Mouse (Mus musculus) right cerebral cortex, adult 18-20 months (tissue): ENCODE measurements around the gene Evi5.

ENCODE experiments used
- DNase-seq: peaks from one replicate; pipeline ENCODE4 v3.0.0; 2022; ENCODE audit warnings: mixed read lengths

The Evi5 gene

GRCm38 (mm10) chr5:107869701-107870100 lies 5.2 kb downstream of the Evi5 start:
- no peak for DNase-seq

DNA sequence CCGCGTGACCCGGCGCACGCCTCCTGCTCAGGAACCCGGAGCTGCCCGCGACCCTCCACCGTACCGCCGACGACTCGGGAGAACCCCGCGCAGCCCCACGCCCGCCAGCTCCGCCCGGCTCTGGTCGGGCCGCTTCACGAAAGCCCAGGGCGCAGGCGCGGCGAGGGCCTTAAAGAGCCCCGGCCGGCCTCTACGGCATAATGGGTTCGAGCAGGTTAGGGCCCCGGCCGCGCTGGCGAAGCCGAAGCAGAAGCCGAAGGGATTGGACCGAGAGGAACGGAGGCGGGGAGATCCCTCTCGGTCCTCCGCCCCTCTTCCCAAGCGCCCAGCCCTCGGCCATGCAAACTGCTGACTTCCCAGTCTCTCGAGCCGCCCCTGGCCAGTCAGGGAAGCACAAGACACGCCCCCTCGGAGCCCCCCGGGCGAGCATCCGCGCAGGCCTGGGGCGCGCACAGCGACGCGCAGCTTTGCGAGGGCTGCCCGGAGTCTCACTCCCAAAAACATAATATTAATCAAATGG lies 5.9 kb downstream of the Evi5 start:
- DNase-seq, result peak; percentile 87

GRCm38 (mm10) chr5:107867970-107868904 lies 6.7 kb downstream of the Evi5 start:
- peak; percentile 37 for DNase-seq

GRCm38 (mm10) chr5:107866127-107867126 lies 8.5 kb downstream of the Evi5 start:
- DNase-seq, result no peak

DNA sequence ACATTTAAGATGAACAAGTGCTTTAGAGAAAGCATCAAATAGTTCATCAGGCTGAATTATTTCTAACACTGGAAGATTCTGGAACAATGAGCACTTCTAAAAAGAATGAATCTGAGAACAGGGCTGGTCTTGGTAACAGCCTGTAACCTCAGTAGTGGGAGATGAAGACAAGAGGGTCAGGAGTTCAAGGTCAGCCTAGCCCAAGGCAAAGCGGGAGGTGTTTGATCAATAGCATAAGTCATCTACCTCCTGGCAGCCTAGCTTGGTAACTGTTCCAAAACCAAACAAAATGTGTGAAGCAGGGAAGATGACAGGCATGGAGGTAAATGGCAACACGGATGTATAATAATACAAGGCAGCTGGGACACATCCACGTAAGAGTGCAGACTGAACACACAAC lies 10.9 kb downstream of the Evi5 start:
- no peak for DNase-seq

GRCm38 (mm10) chr5:107858963-107859362 lies 15.9 kb downstream of the Evi5 start:
- no peak for DNase-seq

DNA sequence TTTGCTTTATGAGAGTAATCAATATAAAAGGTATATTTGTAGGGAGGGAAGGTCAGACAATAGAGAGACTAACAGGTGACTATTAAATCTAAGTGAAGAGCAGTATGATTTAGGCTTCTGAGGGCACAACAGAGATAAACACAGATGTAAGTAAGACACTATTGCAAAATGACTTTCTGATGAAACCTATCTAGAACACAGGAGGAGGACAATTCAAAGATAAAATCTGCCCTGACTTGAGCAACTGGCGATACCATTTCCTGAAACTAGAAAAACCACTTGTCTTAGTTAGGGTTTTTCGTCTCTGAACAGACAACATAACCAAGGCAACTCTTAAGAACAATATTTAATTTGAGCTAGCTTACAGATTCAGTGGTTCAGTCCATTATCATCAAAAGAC lies 19.4 kb downstream of the Evi5 start:
- no peak for DNase-seq

- no peak for DNase-seq
Observed at GRCm38 (mm10) chr5:107854556-107854955, 20.4 kb downstream of the Evi5 start.

DNA sequence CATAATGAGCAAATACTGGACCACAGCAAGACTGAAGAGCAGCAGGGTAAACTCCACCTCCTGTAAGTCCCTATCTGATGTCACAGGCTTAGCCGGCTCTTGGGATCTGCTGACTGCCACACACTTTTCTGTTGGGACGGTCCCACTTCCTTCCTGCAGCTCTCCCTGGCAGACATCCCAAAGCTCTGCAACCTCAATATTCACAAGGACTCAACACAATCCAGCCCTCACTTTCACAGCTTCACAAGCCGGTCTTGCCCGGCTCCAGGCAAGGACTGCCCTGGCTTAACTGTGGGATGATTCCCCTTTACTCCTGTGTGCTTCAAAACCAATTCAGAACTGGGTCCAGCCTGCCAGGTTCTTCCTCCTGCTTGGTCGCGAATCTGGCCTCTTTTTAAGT lies 21.1 kb downstream of the Evi5 start:
- no peak for DNase-seq

GRCm38 (mm10) chr5:107848964-107849363 lies 25.9 kb downstream of the Evi5 start:
- DNase-seq, result no peak

DNA sequence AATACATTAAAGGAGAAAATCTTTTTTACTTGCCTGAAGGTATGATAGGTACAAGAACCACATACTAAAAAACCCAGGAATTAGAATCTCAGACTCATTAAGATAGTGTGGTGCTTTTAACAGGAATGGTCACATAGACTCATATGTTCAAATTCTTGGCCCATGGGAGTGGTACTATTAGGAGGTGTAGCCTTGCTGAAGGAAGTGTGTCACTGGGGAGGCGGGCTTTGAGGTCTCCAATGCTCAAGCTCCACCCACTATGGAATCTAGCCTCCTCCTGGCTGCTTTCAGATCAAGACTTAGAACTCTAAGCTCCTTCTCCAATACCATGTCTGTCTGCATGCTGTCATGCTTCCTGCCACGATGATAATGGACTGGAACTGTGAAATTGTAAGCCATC lies 27.1 kb downstream of the Evi5 start:
- DNase-seq, result no peak

DNA sequence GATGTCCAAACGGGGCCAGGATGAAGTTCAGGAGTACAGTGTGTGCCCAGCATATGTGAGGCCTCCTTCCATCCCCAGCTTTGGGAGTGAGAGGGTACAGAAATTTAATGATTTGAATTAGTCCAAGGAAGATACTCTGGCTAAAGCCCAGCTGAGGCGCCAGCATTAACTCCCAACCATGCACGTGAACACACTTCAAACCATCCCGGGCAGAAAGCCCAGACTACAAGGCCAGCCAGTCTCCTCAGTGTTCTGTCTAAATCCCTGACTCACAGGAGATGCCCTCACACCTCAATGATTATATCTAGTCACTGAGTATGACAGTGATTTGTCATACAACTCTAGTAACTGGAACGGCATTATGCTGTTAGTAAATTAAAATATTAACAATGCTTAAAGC lies 27.6 kb downstream of the Evi5 start:
- DNase-seq, result peak; percentile 23

DNA sequence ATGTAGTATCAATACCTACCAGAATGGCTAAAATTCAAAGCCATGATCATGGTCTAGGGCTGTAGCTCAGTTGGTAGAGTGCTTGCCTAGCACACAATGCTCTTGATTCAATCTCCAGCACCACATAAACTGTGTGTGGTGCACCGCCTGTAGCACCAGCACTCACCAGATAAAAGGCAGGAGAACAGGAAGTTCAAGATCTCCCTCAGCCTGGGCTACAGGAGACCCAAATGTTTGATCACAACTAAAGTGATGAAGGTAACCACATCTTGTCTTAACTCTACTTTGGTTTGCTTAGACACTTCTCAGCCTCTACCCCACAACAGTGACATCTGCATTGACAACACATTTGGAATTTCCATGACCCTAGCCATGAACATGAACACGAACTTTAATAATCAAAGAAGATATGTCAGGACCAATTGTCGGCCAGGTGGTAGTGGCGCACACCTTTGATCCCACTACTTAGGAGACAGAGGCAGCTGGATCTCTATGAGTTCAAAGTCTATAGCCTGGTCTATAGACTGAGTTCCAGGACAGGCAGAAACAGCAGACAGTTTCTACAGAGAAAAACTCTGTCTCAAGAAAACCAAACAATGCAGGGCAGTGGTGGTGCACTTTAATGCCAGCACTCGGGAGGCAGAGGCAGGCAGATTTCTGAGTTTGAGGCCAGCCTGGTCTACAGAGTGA lies 34.2 kb downstream of the Evi5 start:
- no peak for DNase-seq

- DNase-seq, result no peak
Observed at GRCm38 (mm10) chr5:107838891-107839644, 35.8 kb downstream of the Evi5 start.

DNA sequence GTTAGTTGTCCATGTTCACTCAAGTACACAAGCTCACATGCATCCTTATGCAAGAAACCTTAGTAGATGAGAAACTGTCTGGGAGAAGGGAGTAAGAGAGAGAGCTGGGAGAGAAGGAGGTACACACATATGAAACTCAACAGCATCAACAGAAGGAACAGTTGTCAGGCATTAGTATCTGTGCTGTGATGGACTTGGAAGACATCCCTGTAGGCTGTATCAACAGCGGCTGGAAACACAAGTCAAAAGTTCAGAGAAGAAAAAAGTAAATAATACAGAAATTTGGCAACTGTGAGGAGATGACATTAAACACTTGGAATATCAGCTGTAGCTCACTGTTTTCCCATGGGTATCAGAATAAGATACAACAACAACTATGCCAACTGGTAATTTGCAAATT lies 40.6 kb downstream of the Evi5 start:
- DNase-seq, result no peak

DNA sequence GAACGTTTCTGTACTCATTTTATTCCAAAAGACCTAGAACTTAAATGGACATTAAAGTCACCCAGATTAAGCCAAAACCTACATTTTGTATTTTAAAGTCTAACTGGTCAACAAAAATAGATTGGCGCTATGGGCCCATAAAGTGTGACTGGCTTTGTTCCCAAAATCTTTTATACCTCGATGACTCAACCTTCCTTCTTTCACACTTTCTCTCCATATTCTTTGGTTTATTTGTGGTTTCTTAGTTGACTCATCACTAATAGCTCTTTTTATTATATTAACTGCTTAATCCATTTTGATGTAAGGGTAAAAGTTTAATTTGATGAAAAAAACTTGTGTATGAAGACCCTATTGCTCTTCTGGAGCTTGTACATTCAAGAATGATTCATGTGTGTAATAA lies 43.6 kb downstream of the Evi5 start:
- no peak for DNase-seq

- no peak for DNase-seq
Observed at GRCm38 (mm10) chr5:107829998-107830560, 44.8 kb downstream of the Evi5 start, which contains the start of gene Ube2d2b. TSS of gene Ube2d2b (plus strand) at chr5:107830099.

GRCm38 (mm10) chr5:107822521-107822920 lies 52.4 kb downstream of the Evi5 start:
- no peak for DNase-seq

- DNase-seq, result no peak
Observed at GRCm38 (mm10) chr5:107814651-107815050, 60.3 kb downstream of the Evi5 start.

DNA sequence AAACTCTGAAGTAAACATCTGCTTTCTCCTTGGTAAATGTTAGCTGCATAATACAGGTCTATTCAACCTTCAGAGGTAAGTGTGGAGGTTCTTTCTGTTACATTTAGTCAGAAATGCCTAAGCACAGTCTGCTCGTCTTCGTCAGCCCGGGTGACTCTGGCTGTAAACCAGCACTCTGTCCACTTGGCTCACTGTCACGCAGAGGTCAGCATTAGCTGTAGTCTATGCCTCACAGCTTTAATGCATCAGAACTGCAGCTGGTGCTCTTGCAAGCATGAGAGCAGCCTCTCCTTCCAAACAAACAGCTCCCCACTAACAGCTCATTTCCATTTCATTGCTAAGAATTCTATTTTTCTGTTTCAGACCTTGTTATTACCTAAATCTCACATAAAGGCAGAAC lies 67.4 kb downstream of the Evi5 start:
- DNase-seq, result no peak

DNA sequence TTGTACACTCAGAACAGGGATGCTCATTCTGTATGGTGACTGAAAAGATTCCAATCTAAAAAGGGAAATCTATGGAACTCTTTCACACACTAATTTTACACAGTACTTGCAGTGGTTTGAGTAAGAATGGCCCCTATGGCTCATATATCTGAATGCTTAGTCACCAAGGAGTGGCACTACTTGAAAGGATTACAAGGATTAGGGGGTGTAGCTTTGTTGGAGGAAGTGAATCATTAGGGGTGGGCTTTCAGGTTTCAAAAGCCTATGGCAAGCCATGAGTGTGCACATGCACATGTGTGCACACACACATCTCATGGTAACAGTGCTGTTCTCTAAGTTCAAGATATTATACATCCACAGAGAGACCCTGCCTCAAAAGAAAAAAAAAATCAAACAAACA lies 72.3 kb downstream of the Evi5 start:
- DNase-seq, result no peak
